Mouse (Mus musculus) kidney, postnatal 14 days (tissue): ENCODE measurements around the gene Anxa7.
A peak's percentile ranks its signal among the peaks of the same experiment; 100 is the strongest.

Experiments used
- DNase-seq: peaks from one replicate; pipeline ENCODE4 v3.0.0; 2022; ENCODE audit warnings: mixed read lengths

Gene Anxa7

DNA sequence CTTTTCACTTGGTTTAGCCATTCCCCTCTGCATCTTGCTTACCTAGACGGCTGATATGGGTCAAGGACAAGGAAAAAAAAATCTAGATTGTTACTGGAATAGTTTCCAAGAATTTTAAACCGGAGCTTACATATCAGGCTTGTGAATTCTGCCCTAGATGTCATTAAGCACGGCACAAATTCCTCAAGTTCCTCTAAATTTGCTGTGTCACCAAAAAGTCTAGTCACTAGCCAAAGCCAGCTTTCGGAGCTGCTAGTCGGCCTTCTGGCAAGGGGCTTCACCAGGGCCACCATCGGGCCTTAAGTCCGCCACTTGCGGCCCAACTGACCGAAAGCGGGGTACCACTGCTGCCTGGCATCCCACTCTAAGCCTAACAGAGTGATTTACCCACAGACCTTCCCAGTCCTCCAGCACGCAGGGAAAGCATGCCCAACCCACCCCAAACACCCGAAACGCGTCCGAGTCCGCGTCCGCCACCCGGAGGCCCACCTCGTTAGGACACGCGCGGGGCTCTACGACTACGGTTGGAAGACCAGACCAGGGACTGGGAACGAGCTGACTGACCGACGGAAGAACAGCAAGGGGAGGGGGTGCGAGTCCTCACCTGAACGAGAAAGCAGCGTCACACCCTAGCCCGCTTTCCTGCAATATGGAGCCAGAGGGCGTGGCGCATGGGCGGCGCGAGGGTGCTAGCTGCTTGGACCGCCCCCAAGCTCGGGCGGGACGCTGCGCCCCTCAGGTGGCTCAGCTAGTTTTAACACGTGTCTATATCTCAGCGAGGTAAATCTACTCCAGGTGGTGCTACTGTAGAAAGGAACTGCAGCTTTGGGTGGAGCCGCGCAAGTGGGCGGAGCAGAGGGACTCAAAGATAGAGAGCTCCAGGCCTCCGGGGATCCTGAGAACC is at the start of gene Anxa7:
Gene Anxa7 (minus strand): TSS at position 843 of the 904 bp plus-strand sequence.
- peak; percentile 88 for DNase-seq

DNA sequence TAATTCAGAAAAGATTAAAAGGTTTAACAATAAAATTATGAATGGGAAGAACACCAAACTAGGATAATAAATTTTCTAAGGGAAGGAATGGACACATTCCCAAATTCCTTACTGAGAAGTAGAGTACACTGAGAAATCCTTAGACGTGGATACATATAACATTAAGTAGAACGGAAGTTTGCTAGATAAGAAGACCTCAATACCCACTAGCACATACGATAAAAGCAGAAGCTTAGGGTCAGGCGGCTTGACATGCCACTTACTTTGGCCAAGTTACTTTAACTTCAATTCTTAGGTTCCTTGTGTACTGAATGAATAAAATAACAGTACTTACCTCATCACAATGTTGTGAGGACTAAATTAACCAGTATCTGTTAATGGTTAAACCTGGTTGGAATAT is 49.7 kb upstream of the Anxa7 start:
- no peak for DNase-seq

DNA sequence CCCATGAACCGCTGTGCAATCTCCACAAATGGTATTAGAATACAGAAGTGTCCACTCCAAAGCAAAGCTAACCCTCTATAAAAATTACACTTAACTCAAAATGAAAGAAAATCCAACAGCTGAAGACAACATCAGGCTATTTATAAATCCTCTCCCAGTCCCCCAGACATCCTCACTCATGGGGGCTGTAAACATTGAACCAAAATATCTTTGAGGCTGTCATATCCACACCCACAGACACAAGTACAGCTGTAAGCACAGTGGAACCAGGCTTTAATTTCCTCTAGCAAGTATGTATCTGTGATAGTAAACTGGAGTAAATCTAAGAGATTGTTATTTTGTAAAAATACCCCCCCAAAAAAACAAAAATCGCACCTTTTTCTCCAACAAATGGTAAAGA is 40.2 kb upstream of the Anxa7 start:
- no peak for DNase-seq

DNA sequence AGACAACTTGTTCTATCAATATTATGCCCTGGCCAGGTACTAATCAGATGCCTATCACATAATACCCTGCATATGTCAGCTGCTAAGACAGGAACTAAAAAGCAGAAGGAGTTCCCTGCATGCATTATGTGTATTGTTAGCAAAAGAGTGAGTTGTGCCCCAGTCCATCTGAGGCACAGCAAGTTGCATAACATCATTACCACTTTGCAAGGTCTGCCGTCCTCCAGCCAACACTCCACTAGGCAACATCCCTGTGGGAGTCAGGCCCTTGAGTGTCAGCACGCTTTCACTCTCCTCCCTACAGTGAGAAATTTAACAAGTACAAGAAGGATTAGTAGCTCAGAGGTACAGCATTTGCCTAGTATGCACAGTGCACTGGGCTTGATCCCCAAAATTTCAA is 28.5 kb upstream of the Anxa7 start:
- DNase-seq = no peak

DNA sequence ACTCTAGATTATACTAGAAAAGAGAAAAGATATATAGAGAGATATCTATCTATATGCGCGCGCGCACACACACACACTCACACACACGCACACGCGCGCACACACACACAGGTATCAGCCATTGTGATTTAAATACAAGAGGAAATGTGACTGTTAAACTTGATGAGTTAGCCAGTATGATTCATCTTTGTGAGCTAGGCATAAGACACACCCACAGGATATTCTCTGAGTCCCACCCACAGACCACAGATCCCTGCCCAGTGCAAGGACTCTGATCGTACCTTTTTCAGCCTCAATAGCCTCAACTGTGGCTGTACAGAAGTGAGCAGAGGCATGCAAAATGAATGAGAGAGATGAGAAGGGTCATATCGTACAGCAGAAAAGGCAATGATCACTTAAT is 23.0 kb upstream of the Anxa7 start:
- DNase-seq = no peak

DNA sequence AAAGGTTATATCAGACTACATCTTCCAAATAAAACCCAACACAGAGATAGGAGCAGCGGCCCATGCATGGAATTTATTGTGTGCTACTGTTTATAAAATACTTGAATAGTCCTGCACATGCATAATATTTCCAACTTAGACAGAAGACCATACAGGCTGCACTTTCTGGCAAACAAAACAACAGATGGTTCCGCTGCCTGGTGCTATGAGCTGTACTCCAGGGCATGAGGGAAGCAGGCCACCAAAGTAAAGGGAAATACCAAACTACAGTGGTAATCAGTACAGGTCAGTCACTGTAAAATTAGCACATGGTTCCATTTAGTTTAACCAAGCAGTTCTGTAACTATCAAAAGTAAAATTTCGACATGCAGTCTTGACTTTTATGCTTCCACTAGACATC is 20.0 kb upstream of the Anxa7 start:
- no peak for DNase-seq

DNA sequence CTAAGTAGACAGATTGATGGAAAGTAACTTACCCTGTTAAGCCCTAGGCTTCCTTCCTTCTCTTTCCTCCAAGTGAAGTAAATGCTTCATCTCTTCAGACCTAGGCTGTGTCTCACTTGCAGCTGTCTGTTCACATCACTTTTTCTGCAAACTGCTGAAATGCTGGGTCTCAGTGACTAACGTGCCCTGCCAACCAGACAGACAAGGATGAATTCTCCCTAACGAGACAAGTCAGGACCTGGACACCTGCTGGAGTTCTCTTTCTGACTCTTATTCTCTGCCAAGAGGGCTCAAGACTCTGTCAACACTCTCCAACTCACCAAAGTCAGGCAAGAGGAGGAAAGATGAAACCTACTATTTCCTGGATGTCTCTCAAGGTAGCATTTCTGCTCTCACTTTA is 16.7 kb upstream of the Anxa7 start, which contains the start of gene Mss51:
Gene Mss51 (minus strand): TSS at position 299 of the 400 bp plus-strand sequence.
- DNase-seq = no peak

DNA sequence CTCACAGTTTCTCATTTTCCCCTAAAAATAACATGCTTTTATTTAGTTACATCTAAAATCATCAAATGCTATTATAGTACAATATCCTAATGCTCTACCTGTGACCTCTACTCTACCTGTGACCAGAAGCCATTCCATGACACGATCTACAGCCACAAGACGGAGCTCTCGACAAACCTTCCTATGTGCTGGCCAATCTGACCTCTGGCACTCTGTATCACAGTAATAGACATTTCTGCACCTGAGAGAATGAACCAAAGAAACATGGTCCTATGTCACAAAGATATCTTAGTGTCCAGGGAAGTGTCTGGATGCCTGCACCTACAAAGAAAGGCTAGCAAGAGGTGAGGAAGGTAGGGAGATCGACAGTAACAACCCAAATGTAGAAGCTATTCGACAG is 6.1 kb upstream of the Anxa7 start:
- no peak for DNase-seq

DNA sequence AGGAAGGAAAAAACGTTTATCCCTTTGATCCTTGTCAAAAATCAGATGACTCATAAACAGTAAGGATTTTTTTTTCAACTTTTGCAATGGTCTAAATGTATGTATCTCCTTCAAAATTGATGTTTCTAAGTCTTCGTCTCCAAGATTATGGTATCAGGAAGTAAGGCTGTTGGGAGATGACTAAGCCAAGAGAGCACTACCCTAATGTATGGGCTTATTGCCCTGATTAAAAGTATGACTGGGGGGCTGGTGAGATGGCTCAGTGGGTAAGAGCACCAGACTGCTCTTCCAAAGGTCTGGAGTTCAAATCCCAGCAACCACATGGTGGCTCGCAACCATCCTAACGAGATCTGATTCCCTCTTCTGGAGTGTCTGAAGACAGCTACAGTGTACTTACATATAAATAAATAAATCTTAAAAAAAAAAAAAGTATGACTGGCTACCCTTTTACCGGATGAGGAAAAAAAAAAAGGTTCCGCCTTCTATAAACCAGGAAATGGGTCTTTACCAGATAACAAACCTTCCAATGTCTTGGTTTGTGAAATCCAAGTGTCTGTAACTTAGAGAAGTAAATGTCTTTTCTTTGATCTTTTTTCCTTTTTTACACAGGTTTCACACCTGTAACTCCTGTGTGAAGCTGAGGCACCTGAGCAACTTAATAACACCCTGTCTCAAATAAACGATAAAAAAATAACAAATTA is 2.3 kb upstream of the Anxa7 start:
- DNase-seq = no peak

DNA sequence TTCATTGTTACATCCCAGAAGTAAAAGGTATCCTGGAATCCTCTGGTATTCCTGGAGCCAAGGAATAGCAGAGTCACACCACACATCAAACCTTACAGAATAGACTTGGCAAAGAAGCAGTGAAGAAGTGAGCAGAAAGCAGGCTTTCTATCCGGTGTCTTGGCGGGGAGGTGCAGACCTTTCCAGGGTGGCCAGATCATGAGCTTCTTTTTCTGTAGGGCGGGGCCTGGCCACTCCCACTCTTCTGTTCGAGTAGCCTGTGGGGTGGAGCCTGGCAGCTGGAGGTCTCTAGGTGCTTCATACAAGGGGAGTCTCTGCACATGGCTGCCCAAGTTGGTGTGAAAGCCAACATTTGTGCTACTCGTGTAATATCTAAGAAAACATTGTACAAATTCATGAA is 1.3 kb upstream of the Anxa7 start:
- no peak for DNase-seq

DNA sequence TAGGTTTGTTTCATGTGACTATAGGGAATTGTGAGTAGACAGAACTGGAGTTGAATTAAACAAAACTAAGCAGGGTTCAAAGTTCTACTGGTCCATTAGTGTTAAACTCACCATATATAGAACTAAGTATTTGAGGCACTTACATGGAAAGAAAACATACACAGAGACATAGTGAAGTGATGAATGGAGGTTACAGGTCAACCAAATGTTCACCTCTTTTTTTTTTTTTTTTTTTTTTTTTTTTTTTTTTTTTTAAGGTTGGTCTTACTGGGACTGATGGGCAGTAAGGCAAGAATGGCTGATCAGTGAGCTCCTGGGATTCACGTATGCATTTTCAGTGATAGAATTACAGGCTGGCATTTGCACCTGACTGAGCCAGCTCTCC is 254 bp upstream of the Anxa7 start:
- DNase-seq = no peak

DNA sequence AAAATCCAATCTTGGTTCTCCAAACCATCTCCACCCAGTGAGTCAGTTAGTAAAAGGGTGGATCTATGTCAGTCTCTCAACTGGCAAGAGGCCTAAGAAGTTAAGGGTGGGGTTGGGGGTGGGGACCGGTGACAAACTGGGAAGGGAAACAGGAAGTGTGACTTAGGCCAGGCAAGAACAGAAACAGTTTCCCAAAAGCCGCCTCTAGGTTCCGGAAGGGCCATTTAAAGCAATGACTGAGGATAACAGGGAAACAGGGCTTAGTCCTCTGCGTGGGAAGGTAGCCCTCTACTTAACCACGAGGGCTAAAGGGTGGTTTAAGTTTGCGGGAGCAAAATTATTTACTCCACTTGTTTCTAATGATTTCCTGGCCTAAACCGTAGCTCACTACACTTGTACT is 1.1 kb downstream of the Anxa7 start:
- DNase-seq = peak; percentile 65

DNA sequence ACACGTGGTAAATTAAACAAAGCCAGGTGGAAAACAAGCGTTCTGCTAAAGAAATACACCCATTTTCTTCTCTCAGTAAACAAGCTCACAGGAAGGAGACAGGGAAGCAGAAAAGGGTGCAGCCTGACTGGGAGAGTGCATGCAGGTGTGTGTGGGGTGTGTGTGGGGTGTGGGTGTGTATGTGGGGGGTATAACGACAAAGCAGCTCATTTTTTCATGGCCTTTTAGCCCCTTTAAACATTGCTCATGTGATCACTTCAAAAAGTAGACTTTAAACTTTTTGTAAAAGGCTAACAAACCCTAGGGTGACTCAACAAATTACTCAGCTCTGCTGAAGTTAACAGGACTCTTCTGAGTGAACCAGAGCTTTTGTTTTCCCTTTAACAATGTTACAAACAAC is 1.5 kb downstream of the Anxa7 start:
- no peak for DNase-seq

DNA sequence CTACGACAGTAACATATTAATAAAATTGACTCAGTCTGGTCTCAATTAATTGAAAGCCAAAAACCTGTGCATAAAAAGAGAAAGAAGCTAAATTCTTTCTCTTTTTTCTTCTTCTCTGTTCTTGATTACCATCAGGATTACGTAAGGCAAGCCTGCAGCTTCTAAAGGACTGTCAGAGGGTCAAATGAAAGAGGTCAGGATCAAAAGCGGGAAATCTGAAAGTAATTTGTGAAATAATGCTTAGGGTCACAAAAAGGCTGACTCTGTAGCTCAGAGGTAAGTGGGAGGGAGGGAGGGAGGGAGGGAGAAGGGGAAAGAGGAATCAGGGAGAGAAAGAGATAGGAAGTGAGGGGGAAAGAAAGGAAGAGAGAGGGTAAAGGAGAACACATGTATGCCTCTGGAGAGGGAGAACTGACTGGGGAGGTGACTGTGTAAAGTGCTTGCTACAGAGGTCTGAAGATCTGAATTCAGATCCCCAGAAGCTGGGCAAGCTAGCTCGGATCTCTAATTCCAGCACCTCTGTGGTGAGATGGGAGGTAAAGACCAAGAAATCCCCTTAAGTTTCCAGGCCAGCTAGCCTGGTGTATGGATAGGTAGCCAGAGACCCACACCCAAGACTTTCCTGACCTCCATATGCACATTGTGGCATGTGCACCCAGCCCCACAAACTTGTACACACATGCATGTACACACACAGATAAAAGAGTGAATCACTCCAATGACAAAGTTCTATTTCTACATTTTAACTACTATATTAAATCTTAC is 2.5 kb downstream of the Anxa7 start:
- DNase-seq = no peak

DNA sequence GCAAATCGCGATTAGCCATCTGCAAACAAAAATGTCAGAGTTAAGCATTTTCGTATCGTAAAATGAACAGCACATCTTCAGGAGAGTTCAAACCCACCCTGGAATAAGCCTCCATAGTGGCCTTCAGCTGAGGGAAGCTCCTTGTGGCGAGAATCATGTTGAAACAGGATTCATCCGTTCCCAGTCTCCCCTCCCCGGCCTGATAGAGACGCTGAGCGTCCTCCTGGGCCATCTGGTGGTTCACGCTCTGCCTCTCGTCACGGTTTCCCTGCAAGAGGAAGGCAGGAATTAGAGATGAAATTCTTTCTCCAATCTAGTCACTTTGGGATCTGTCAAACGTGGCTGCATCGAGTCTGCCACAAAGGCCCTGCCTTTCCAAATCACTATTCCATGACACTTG is 19.7 kb downstream of the Anxa7 start:
- no peak for DNase-seq

DNA sequence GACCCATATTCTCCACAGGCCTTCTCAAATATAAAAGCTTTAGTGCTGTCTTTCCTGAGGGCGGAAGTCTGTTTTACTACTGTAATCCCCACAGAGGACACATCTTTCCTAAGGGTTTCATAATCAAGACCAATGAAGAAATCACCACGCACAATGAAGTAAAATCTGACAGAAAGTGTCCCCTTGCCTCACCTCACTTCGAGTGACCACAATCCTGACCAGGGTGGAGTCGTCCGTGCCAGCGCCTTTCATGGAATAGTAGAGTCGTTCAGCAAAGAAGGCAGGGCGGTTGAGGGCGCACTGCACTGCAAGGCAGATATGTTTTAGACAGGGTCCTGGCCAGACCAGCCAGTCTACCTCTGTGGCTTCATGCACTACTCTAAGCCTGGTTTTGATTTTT is 21.6 kb downstream of the Anxa7 start:
- DNase-seq = no peak

DNA sequence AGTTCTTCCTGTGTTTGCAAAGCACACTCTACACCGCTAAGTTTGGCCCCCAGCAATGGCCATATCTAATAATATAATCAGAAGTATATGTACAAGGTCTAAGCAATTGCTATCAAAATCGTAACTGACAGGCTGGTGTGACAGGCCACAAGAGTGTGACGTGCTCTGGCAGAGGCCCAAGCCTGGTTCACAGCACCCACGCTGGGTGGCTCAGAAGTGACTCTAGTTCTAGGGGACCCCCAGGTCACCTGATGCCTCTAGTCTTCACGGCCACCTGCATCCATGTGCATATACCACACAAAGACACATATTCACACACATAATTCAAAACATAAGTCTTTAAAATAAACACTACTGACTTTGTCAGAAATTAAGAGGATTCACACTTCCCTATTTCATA is 27.0 kb downstream of the Anxa7 start:
- no peak for DNase-seq

DNA sequence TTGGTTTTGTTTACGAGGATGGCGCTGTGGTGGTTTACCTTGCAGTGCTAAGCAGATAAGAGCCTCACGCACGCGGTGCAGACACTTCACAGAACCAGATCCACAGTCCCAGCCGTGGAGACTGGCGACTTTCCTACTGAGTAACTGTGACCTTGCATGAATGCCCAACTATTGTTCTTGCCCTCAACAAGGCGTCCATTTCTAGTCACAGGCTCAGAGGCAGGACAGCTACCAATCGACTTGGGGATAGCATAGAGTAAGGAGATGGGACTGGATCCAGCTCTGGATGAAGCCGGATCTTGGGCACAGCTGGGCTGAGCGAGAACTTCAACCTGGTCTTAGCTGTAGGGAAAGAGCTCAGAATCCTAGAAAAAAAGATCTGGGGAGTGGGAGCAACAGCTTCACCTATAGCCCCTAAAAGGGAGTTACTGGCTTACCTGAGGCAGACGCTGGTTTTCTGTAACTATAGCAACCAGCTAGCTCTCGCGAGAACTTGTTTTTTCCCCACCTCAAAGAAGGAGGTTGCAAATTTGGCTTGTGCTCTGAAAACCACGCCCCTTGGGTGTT is 28.1 kb downstream of the Anxa7 start, which contains the start of gene Cfap70:
Gene Cfap70 (minus strand): TSS at position 462 of the 567 bp plus-strand sequence.
- DNase-seq = peak; percentile 85

DNA sequence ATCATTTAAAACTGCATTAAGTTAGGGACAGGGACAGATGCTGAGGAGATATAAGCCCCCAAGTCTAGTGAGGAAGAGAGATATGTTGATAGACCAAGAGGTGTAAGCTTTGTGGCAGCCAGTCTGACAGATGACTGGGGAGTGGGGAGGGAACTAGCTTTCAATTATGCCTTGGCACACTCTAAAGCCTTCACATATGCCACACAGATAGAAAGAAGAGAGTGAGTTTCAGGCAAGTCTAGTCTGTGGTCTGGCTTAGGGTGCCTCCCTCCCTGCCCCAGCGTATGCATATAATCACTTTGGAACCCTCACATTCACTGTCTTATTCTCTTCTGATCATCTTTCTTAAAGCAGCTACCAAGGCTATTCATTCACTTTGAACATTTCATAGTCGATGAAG is 28.6 kb downstream of the Anxa7 start:
- DNase-seq = no peak

DNA sequence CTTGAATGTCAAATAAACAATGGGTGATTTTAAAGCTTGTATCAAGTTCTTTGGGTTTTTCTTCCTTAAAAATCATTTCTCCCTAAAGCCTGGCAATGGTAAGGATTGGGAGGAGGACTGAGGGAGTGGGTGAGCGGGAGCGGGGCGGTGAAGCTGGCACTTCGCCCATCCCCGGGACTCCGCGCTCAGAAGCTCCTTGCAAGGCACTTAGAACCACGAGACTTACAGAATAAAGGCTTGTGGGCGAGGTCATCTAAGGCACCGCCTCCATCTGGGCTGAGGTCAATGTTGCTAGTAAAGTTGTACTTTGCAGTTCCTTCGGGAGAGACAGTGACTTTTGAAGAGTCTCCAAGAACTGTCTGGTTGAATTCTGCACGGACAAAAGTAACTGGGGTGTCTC is 32.7 kb downstream of the Anxa7 start:
- DNase-seq = no peak

DNA sequence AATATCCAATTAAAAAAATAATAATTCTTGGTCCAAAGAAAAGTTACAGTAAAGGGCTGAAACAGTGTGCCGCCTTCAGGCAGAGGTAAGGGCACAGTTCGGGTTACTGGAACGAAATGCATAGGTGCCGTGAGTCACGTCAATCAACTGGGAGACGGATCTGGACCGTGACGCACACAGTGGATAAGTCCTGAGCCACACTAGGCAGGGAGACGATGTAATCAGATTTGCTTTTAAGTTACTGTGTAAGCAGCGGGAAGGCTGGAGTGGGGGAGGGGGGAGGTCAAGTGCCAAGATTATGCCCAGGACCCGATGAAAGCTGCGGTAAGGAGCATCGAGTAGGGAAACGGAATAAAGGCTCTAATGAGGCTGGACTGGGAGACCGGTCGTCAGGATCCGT is 37.7 kb downstream of the Anxa7 start:
- DNase-seq = no peak

DNA sequence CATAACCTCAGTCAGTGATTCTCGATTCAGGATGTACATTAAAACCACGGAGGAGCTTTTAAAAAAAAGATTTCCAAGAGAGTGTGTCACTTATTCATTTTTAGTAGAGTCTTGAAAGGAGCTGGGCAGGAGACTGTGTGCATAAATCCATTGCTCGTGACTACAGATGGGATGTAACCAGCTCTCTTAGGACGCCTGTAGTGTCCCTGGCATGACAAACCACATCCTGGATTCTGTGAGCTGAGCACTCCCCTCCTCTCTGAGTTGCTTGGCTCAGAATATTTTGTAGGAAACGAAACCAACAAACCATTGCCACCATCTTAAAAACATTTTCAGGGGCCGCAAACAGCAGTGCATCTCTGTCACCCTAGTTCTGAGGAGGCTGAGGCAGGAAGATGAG is 43.0 kb downstream of the Anxa7 start:
- no peak for DNase-seq

DNA sequence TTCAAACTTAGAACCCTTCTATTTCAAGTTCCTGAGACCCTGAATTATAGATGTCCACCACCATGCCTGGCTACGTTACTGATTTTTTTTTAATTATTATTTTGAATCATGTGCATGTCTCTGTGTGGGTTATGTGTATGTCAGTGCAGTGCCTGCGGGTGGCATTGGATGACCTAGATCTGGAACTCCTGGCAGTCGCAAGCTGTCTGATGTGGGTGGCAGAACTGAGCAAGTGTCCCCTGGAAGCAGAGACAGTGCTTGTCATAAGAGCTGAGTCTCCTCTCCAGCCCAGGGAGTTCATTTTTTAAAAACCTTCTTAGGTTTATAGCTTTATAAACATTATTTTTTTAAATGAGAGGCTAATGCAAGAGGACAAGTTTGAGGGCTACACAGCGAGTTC is 47.5 kb downstream of the Anxa7 start:
- no peak for DNase-seq
